Mouse (Mus musculus): ENCODE results near the gene Pdpk1. TPM values are rescaled to one million over a fixed set of nuclear protein-coding genes. Genes with fewer than 3 reads are reported as not detected.
"Not testable (repeated sequence)": the region's sequence is repeated elsewhere in the genome, so short reads cannot be mapped to it uniquely, and the experiment has no call there.

Pdpk1 gene
- polyA plus RNA-seq, 1 experiment from 2014 or later: 61.9 TPM

- peaks cover 45% of the 10 kb centered on the region for H3K36me3 ChIP-seq
- H3K27ac ChIP-seq (replicated peaks): no peak overlapping the region
- no peak overlapping the region for H3K4me3 ChIP-seq
- H3K9me3 ChIP-seq: no peaks in the 10 kb centered on the region
- WGBS: 87% methylated on average over 2 of the region's 2 CpGs
- no peak for ATAC-seq (replicated peaks)
- no peaks in the 10 kb centered on the region for H3K27me3 ChIP-seq
- H3K9ac ChIP-seq (replicated peaks): no peak overlapping the region
- 0 out of 2 replicates have a peak, but pooled peaks cover 5% of the 10 kb centered on the region for H3K4me1 ChIP-seq
- no peak overlapping the region for H3K4me2 ChIP-seq (replicated peaks)
Measured at GRCm38 (mm10) chr17:24105111-24105510, 45.6 kb downstream of the Pdpk1 start.

DNA sequence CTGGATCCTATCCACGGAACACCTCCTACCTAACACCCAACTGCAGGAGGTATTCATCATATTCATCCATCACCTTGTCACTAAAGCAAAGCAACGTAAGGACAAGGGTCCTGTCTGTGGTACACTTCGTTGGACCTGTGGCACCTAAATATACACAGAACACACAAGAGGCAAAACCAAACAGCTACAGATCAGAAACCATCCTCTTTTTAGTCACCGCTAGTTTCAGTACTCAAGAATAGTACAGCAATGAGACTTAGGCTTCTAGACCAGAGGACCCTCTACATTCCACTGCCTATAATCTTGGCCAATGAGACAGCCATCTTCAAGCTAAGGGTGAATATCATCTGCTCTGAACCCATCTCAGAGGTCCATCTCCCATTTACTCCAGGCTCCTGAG, 52.4 kb downstream of the Pdpk1 start:
- ATAC-seq (replicated peaks): no peak
- no peak overlapping the region for H3K27ac ChIP-seq (replicated peaks)
- H3K9ac ChIP-seq (replicated peaks): no peak overlapping the region
- no peaks in the 10 kb centered on the region for H3K9me3 ChIP-seq
- H3K36me3 ChIP-seq: peaks cover 50% of the 10 kb centered on the region
- no peak overlapping the region for H3K4me2 ChIP-seq (replicated peaks)
- WGBS: 96% methylated on average over 4 of the region's 4 CpGs
- H3K4me1 ChIP-seq: no peaks in the 10 kb centered on the region
- H3K27me3 ChIP-seq: no peaks in the 10 kb centered on the region
- H3K4me3 ChIP-seq: no peak overlapping the region

GRCm38 (mm10) chr17:24090575-24090974, 60.1 kb downstream of the Pdpk1 start:
- no peaks in the 10 kb centered on the region for H3K4me1 ChIP-seq
- 100% methylated on average over 1 of the region's 1 CpGs for WGBS
- H3K9ac ChIP-seq (replicated peaks): no peak overlapping the region
- no peak for ATAC-seq (replicated peaks)
- no peak overlapping the region for H3K4me3 ChIP-seq
- H3K4me2 ChIP-seq (replicated peaks): no peak overlapping the region
- H3K36me3 ChIP-seq: peaks cover 64% of the 10 kb centered on the region
- H3K27ac ChIP-seq (replicated peaks): no peak overlapping the region
- H3K27me3 ChIP-seq: no peaks in the 10 kb centered on the region
- no peaks in the 10 kb centered on the region for H3K9me3 ChIP-seq

DNA sequence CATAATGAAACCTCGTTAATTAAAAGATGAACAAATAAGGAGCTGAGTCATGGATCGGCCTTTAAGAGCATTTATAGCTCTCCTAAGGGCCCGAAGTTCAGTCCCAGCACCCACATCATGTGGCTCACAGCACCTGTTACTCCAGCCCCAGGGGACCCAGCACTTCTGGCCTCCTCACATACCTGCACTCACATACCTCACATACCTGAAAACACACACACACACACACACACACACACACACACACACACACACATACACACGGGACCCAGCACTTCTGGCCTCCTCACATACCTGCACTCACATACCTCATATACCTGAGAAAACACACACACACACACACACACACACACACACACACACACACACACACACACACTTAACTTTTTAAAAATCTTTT, 64.3 kb downstream of the Pdpk1 start:
- not testable (repeated sequence) for ATAC-seq (replicated peaks); H3K9me3 ChIP-seq; H3K9ac ChIP-seq (replicated peaks); H3K27ac ChIP-seq (replicated peaks); H3K4me1 ChIP-seq; H3K4me3 ChIP-seq; H3K4me2 ChIP-seq (replicated peaks); H3K27me3 ChIP-seq
- WGBS: 94% methylated on average over 4 of the region's 4 CpGs
- H3K36me3 ChIP-seq: peaks cover 58% of the 10 kb centered on the region

DNA sequence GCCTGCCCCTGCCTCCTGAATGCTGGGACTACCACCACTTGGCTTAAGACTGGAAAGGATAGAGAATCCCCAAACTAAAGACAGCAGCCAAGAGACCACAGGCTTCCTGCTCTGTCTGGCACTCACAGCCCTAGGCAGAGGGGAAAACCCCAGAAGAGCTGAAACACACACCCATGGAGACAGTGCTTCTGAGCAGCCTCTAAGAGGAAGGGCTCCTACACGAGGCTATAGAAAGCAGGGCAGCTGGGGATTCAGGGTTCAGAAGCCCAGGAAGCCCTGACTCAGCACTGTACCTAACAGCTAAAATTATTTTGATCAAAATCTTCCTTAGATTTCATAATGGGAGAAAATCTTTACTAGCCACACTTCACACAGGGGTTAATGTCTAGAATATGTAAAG, 66.1 kb downstream of the Pdpk1 start:
- H3K4me2 ChIP-seq (replicated peaks): no peak overlapping the region
- WGBS: 78% methylated on average over 1 of the region's 1 CpGs
- no peak for ATAC-seq (replicated peaks)
- H3K27ac ChIP-seq (replicated peaks): no peak overlapping the region
- no peaks in the 10 kb centered on the region for H3K4me1 ChIP-seq
- H3K27me3 ChIP-seq: no peaks in the 10 kb centered on the region
- H3K36me3 ChIP-seq: peaks cover 45% of the 10 kb centered on the region
- no peak overlapping the region for H3K4me3 ChIP-seq
- no peaks in the 10 kb centered on the region for H3K9me3 ChIP-seq
- H3K9ac ChIP-seq (replicated peaks): no peak overlapping the region

DNA sequence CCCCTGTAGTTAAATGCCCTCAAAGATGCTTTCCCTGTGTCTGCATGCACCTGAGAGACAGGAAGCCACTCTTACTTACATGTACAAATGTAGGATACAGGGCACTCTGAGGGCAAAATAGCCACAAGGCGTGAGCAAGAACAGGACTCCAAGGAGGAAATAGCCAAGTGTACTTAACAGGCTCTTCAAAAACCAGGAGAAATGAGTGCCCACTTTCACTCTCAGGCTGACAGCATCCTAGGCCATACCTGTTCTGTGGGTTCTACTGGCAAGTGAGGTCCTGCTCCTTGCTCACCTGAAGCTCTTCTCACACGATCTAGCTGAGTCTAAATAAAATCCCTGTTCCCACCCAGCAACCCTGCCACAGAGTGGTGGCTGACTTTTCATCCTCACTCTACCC, 73.6 kb downstream of the Pdpk1 start:
- ATAC-seq (replicated peaks): no peak

DNA sequence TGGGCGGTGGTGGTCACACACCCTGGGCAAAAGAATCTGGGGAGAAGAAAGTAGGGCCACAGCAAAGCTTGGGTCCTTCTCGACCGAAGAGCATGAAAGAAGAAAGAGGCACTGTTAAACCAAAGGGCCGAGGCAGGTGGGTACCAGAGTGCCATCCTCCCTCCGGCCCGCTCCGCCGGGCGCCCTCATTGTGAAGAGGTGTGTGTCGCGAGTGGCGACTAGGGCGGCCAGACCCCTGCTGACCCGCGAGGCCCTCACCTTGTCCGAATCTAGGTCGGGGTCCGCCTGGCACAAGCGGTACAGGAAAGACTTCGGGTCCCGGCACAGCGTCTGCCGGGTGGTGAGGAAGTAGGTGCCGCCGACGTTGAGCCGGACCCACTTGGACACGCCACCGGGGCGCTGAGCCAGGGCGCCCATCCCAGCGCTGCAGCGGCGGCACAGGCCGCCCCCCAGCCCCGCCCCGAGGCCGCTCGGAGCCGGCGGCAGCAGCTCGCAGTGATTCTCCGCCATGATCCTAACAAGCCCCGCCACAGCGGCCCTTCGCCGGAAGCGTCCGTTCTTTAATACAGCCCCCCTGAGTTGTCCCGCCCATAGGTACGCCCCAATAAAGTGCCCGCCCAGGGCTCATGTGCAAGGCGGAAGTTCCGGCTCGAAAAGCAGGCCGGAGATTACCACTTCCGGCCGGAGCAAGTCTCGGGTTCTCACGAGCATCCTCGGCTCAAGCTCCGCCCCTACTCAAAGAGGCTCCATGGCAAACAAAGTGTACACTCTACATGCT, 77.6 kb downstream of the Pdpk1 start, which contains the start of gene Kctd5:
Kctd5 (minus strand) TSS at position 567 of the 778 bp plus-strand sequence.
- Histone ChIP-seq H3K4me2 (replicated peaks) (peak within 1 kb of the TSS; percentile 62), H3K36me3 (peaks cover 15% of the 10 kb centered on the region; the same call in 1 of the 2 replicates), H3K9ac (replicated peaks) (peak within 1 kb of the TSS; percentile 96), H3K27ac (replicated peaks) (peak within 1 kb of the TSS; percentile 83), H3K4me1 (peaks cover 35% of the 10 kb centered on the region), H3K27me3 (no peaks in the 10 kb centered on the region), H3K9me3 (no peaks in the 10 kb centered on the region), H3K4me3 (peak within 1 kb of the TSS; percentile 94)
- ATAC-seq (replicated peaks): peak; percentile 98
- WGBS: under 1% methylated on average over 62 of the region's 62 CpGs

More for the DNA sequence above, 73.6 kb downstream of the Pdpk1 start:
- Histone ChIP-seq H3K4me2 (replicated peaks) (no peak overlapping the region), H3K9ac (replicated peaks) (no peak overlapping the region), H3K36me3 (peaks cover 37% of the 10 kb centered on the region), H3K4me1 (peaks cover 6% of the 10 kb centered on the region), H3K27ac (replicated peaks) (no peak overlapping the region), H3K27me3 (no peaks in the 10 kb centered on the region), H3K4me3 (no peak overlapping the region), H3K9me3 (no peaks in the 10 kb centered on the region)
- 84% methylated on average over 2 of the region's 2 CpGs for WGBS

GRCm38 (mm10) chr17:24069531-24069930, 81.2 kb downstream of the Pdpk1 start:
- WGBS: 91% methylated on average over 3 of the region's 3 CpGs
- H3K9ac ChIP-seq (replicated peaks): no peak overlapping the region
- H3K27me3 ChIP-seq: no peaks in the 10 kb centered on the region
- H3K4me1 ChIP-seq: peaks cover 35% of the 10 kb centered on the region
- ATAC-seq (replicated peaks): no peak
- H3K27ac ChIP-seq (replicated peaks): no peak overlapping the region
- H3K36me3 ChIP-seq: peaks cover 11% of the 10 kb centered on the region; the same call in 1 of the 2 replicates
- no peaks in the 10 kb centered on the region for H3K9me3 ChIP-seq
- H3K4me2 ChIP-seq (replicated peaks): no peak overlapping the region
- H3K4me3 ChIP-seq: no peak overlapping the region

DNA sequence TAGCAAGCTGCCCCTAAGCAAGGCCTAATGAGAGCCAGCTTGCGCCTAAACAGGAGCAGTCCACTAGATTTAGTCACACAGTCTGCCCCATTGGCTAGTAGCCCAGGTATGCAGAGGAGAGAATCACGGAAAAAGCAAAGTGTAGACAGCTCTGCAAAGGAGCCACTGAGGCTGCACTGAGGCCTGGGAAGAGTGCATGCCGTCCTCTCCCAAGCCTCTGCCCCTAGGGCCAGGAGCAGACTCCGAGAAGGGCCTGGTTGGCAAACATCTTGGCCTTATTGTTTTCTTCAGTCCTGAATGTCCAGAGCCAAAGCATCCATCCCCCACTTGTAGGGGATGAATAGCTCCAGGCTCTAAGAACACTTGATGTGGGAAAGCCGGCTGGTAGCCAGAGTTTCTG, 82.5 kb downstream of the Pdpk1 start:
- no peak overlapping the region for H3K4me3 ChIP-seq
- H3K4me2 ChIP-seq (replicated peaks): no peak overlapping the region
- peaks cover 11% of the 10 kb centered on the region; the same call in 1 of the 2 replicates for H3K36me3 ChIP-seq
- 72% methylated on average over 5 of the region's 5 CpGs for WGBS
- no peak overlapping the region for H3K9ac ChIP-seq (replicated peaks)
- ATAC-seq (replicated peaks): no peak
- H3K27me3 ChIP-seq: no peaks in the 10 kb centered on the region
- no peak overlapping the region for H3K27ac ChIP-seq (replicated peaks)
- peaks cover 35% of the 10 kb centered on the region for H3K4me1 ChIP-seq
- no peaks in the 10 kb centered on the region for H3K9me3 ChIP-seq

GRCm38 (mm10) chr17:24062459-24063155, 88.1 kb downstream of the Pdpk1 start:
- ATAC-seq (replicated peaks): no peak
- H3K27ac ChIP-seq (replicated peaks): no peak overlapping the region
- no peaks in the 10 kb centered on the region for H3K9me3 ChIP-seq
- no peak overlapping the region for H3K4me2 ChIP-seq (replicated peaks)
- H3K4me1 ChIP-seq: no peaks in the 10 kb centered on the region
- H3K4me3 ChIP-seq: no peak overlapping the region
- H3K27me3 ChIP-seq: no peaks in the 10 kb centered on the region
- H3K9ac ChIP-seq (replicated peaks): no peak overlapping the region
- peaks cover 32% of the 10 kb centered on the region for H3K36me3 ChIP-seq
- 92% methylated on average over 4 of the region's 4 CpGs for WGBS

GRCm38 (mm10) chr17:24057730-24058245, 92.9 kb downstream of the Pdpk1 start:
- H3K9me3 ChIP-seq: no peaks in the 10 kb centered on the region
- no peak overlapping the region for H3K27ac ChIP-seq (replicated peaks)
- H3K4me2 ChIP-seq (replicated peaks): no peak overlapping the region
- no peak overlapping the region for H3K9ac ChIP-seq (replicated peaks)
- H3K27me3 ChIP-seq: no peaks in the 10 kb centered on the region
- no peak for ATAC-seq (replicated peaks)
- 92% methylated on average over 5 of the region's 5 CpGs for WGBS
- H3K4me3 ChIP-seq: no peak overlapping the region
- no peaks in the 10 kb centered on the region for H3K4me1 ChIP-seq
- H3K36me3 ChIP-seq: peaks cover 71% of the 10 kb centered on the region

All from forebrain, embryonic 15.5 days (tissue).